Mouse (Mus musculus) heart, adult 2 months (tissue): ENCODE results near the gene Olfr632. TPM values are rescaled to one million over a fixed set of nuclear protein-coding genes. Genes with fewer than 3 reads are reported as not detected.

Experiments used
- DNase-seq, 2 experiments: peaks; one replicate each; pipeline ENCODE4 v3.0.0; 2021
- H3K27ac ChIP-seq: fragments of 200-600 bp; 2 replicates; pipeline ENCODE4 v1.8.1; 2022
- H3K27me3 ChIP-seq: fragments of 200-500 bp; 2 replicates; pipeline ENCODE4 v1.6.1; 2012; ENCODE audit warnings: mild to moderate bottlenecking, low read length, inconsistent platforms, mixed read lengths; ENCODE audit not compliant: control insufficient read depth, insufficient read depth
- H3K36me3 ChIP-seq: fragments of 200-500 bp; 2 replicates; pipeline ENCODE4 v1.6.1; 2012; ENCODE audit warnings: low read length, inconsistent platforms; ENCODE audit not compliant: control insufficient read depth, insufficient read depth
- H3K4me1 ChIP-seq: fragments of 200-500 bp; 2 replicates; pipeline ENCODE4 v1.6.1; 2011; ENCODE audit warnings: low read length; ENCODE audit not compliant: control insufficient read depth, insufficient read depth
- H3K4me3 ChIP-seq: fragments of 200-600 bp; 2 replicates; pipeline ENCODE4 v1.8.1; 2022
- H3K79me2 ChIP-seq: fragments of 200-500 bp; replicated peaks from 2 replicates; pipeline ENCODE4 v1.6.1; 2012; ENCODE audit warnings: mild to moderate bottlenecking, inconsistent platforms, low read length, moderate library complexity, mixed read lengths; ENCODE audit not compliant: control insufficient read depth, insufficient read depth
- H3K9ac ChIP-seq: fragments of 200-500 bp; 2 replicates; pipeline ENCODE4 v1.6.1; 2012; ENCODE audit warnings: low read depth, mild to moderate bottlenecking, control low read depth, inconsistent platforms, low read length, mixed read lengths
- CTCF ChIP-seq: fragments of 200-600 bp; IDR thresholded peaks from 2 replicates; pipeline ENCODE4 v1.8.1; 2022; ENCODE audit warnings: antibody characterized with exemption, mild to moderate bottlenecking, moderate library complexity
- EP300 ChIP-seq: fragments of 200-500 bp; IDR thresholded peaks from 2 replicates; pipeline ENCODE4 v1.6.1; 2011; ENCODE audit warnings: low read depth, low read length, control low read depth; ENCODE audit not compliant: insufficient read depth
- POLR2A ChIP-seq: fragments of 200-500 bp; IDR thresholded peaks from 2 replicates; pipeline ENCODE4 v1.6.1; 2011; ENCODE audit warnings: mild to moderate bottlenecking, low read depth, low read length, control low read depth; ENCODE audit not compliant: insufficient read depth
- WGBS: fragments of 180-500 bp; shearing (Covaris S2); methylation state at CpG from one replicate; pipeline ENCODE4 v1.1.7; 2018; 5-methylcytosine and 5-hydroxymethylcytosine counted together
- intact Hi-C: fragments of 180-260 bp; cut with DNase I; formaldehyde crosslinking; loops from one replicate; pipeline ENCODE4 v1.15.1; 2025
- long read RNA-seq: library from polyadenylated mRNA; stranded (forward); transcript quantifications from one replicate; pipeline ENCODE4 v2.0.0, GENCODE M21; 2021
- polyA plus RNA-seq: library from polyadenylated mRNA; depleted of rRNA; stranded (reverse); fragments of >200 nt; gene quantifications from 2 replicates; pipeline ENCODE4 v1.2.3, GENCODE M21; 2012; rRNA removed
- total RNA-seq, 2 experiments: library from RNA; stranded (reverse); gene quantifications; 2 replicates each; pipeline ENCODE4 v1.2.3; 2021

Olfr632 gene
- total RNA-seq (not detected), polyA plus RNA-seq (not detected in 2 replicates)
- long read RNA-seq = 0 reads

DNA sequence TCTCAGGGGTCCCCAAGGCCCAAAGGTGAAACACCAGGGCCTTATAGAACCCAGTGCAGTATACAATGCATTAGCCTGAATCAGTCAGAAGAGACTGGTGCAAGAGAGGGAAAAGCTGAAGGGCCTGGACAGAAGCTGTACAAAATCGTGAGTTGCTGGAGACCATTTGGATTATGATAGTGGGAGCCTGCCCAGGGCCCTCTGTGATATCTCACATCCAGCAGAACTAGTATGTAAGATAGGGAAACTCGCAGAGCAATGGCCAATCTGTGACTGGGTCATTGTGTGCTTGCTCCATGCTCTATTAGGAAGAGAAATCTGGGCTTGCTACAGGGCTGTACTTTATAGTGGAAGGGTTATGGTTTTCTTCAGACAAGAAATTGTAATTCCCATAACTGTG, at the start of gene Olfr632:
Olfr632 (plus strand) TSS at position 84 of the 400 bp plus-strand sequence.
- H3K9ac ChIP-seq = no peak within 1 kb of the TSS
- DNase-seq = no peak
- TF ChIP-seq EP300 = no peak
- TF ChIP-seq POLR2A = no peak
- TF ChIP-seq CTCF = no peak
- no peaks in the 10 kb centered on the region for H3K36me3 ChIP-seq
- no peak within 1 kb of the TSS for H3K27ac ChIP-seq
- no peaks in the 10 kb centered on the region for H3K4me1 ChIP-seq
- H3K27me3 ChIP-seq = no peaks in the 10 kb centered on the region
- no peak within 1 kb of the TSS for H3K4me3 ChIP-seq
- 32% methylated on average over 2 of the region's 2 CpGs for WGBS
- intact Hi-C loops = no loop called here
- H3K79me2 ChIP-seq = no peaks in the 10 kb centered on the region

DNA sequence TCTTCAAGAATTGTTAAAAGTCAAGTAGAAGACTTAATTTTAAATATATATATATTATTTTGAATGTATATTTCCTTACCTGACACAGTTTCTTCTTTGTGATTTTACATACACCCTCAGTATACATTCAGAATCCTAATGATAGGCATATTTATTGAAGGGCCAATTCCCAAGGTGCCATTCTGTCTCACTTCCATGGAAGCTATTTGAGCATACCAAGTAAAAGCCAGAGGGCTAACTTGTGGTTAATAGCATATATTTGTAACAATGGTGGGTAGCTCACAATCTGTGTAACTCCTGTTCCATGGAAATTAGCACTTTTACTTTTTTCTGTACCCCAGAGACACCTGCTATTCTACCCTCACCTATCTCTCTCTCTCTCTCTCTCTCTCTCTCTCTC, 48.0 kb upstream of the Olfr632 start, which contains the start of gene Olfr66:
Olfr66 (minus strand) TSS at position 101 of the 400 bp plus-strand sequence.
- no peaks in the 10 kb centered on the region for H3K79me2 ChIP-seq
- H3K27ac ChIP-seq = no peak within 1 kb of the TSS
- no peaks in the 10 kb centered on the region for H3K4me1 ChIP-seq
- H3K4me3 ChIP-seq = no peak within 1 kb of the TSS
- no peaks in the 10 kb centered on the region for H3K27me3 ChIP-seq
- H3K36me3 ChIP-seq = no peaks in the 10 kb centered on the region
- no peak within 1 kb of the TSS for H3K9ac ChIP-seq
- no peak for TF ChIP-seq POLR2A
- TF ChIP-seq CTCF = no peak
- no peak for TF ChIP-seq EP300
- no peak for DNase-seq
- intact Hi-C loops = no loop called here

DNA sequence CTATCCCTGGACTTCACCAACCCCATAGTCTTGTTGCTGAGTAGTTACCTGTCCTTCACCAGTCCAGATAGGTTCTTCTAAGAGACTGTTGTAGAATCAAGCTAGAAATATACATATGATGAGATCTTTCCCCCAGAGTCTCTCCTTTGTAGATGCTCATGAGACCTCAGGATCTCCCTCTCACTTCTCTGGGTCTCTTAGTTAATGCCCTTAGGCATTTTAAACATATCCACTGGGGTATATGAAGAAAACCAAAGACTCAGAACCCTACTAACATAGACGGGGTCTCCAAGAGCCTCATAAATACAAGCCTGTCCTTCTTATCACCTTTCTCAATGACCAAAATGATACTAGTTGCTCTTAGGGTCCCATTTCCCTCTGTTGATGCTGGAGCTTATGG, 39.8 kb upstream of the Olfr632 start, which contains the start of gene Olfr64:
Olfr64 (minus strand) TSS at position 101 of the 400 bp plus-strand sequence.
- intact Hi-C loops = no loop called here
- Histone ChIP-seq H3K4me1 (no peaks in the 10 kb centered on the region), H3K4me3 (no peak within 1 kb of the TSS), H3K27ac (no peak within 1 kb of the TSS), H3K9ac (no peak within 1 kb of the TSS), H3K27me3 (no peaks in the 10 kb centered on the region), H3K79me2 (no peaks in the 10 kb centered on the region), H3K36me3 (no peaks in the 10 kb centered on the region)
- TF ChIP-seq POLR2A = no peak
- no peak for TF ChIP-seq EP300
- TF ChIP-seq CTCF = no peak
- no peak for DNase-seq
- 67% methylated on average over 1 of the region's 1 CpGs for WGBS

GRCm38 (mm10) chr7:103903187-103903586, 31.0 kb upstream of the Olfr632 start, which contains the start of gene Olfr65:
Olfr65 (plus strand) TSS chr7:103903487.
- no peaks in the 10 kb centered on the region for H3K4me1 ChIP-seq
- intact Hi-C loops = no loop called here
- H3K27me3 ChIP-seq = no peaks in the 10 kb centered on the region
- 41% methylated on average over 2 of the region's 2 CpGs for WGBS
- no peak for DNase-seq
- H3K27ac ChIP-seq = no peak within 1 kb of the TSS
- TF ChIP-seq POLR2A (no peak), CTCF (no peak), EP300 (no peak)
- H3K9ac ChIP-seq = no peak within 1 kb of the TSS
- H3K36me3 ChIP-seq = no peaks in the 10 kb centered on the region
- no peak within 1 kb of the TSS for H3K4me3 ChIP-seq
- no peaks in the 10 kb centered on the region for H3K79me2 ChIP-seq

DNA sequence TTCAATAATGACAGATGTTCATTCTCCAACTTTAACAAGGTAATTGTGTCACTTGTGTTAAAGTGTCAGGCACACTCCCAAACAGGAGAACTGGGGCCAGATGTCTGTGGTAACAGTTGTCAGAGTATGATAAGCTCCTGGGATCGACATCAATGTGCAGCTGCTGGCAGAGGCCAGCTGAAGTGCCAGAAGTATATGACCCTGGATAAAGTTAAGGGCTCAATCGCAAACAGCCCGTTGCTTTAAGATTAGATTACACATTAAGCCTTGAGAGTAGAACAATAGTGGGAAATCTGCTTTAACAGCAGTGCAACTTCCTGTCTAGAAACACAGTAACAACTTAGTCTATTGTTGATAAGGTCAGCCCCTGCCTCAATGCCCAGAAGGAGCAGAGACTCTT, 24.1 kb upstream of the Olfr632 start:
- Histone ChIP-seq H3K4me3 (no peak overlapping the region), H3K27me3 (no peaks in the 10 kb centered on the region), H3K9ac (no peak overlapping the region), H3K4me1 (peaks cover 1% of the 10 kb centered on the region; the same call in 1 of the 2 replicates), H3K79me2 (no peaks in the 10 kb centered on the region), H3K27ac (no peak overlapping the region), H3K36me3 (no peaks in the 10 kb centered on the region)
- WGBS = 0% methylated on average over 3 of the region's 3 CpGs
- intact Hi-C loops = no loop called here
- TF ChIP-seq POLR2A = no peak
- no peak for TF ChIP-seq EP300
- TF ChIP-seq CTCF = no peak
- DNase-seq = no peak

GRCm38 (mm10) chr7:103912969-103913511, 21.1 kb upstream of the Olfr632 start:
- no peak overlapping the region for H3K27ac ChIP-seq
- no peaks in the 10 kb centered on the region for H3K79me2 ChIP-seq
- no peaks in the 10 kb centered on the region for H3K36me3 ChIP-seq
- H3K9ac ChIP-seq = no peak overlapping the region
- 56% methylated on average over 8 of the region's 8 CpGs for WGBS
- no peak overlapping the region for H3K4me3 ChIP-seq
- peaks cover 1% of the 10 kb centered on the region; the same call in 1 of the 2 replicates for H3K4me1 ChIP-seq
- no peaks in the 10 kb centered on the region for H3K27me3 ChIP-seq
- DNase-seq = no peak
- TF ChIP-seq POLR2A (no peak), CTCF (peak; percentile 49), EP300 (no peak)
- intact Hi-C loops = no loop called here
